Mouse (Mus musculus) Patski (cell line): ENCODE data around the gene Lactb. TPM values are rescaled to one million over a fixed set of nuclear protein-coding genes. Genes with fewer than 3 reads are reported as not detected.

Experiments used
- ATAC-seq: fragments of 100-300 bp; one replicate; pipeline ENCODE4 v1.8.0; 2021
- CTCF ChIA-PET: fragments of 350-600 bp; sonication (Branson Sonifier 250); formaldehyde crosslinking; loops from one replicate; lab custom pipeline; 2022; ENCODE audit warnings: inconsistent platforms; lab: Charles Lee
- POLR2A ChIA-PET: fragments of 350-600 bp; sonication (Branson Sonifier 250); formaldehyde crosslinking; loops from one replicate; lab custom pipeline; 2022; ENCODE audit warnings: antibody characterized with exemption, inconsistent platforms; lab: Charles Lee
- DNase-seq: peaks from one replicate; pipeline ENCODE4 v3.0.0-alpha.2; 2011; ENCODE audit warnings: low read depth, low spot score
- H3K27me3 ChIP-seq: fragments of 371-371 bp; one replicate; pipeline ENCODE4 v1.5.1; 2021
- CTCF ChIP-seq: fragments of 100-300 bp; IDR thresholded peaks from one replicate; pipeline ENCODE4 v1.5.1; 2021
- in situ Hi-C: fragments of 300-500 bp; cut with MboI; formaldehyde crosslinking; loops from 3 replicates; pipeline ENCODE4 v1.11.1; 2018; ENCODE audit warnings: low pct_unique_long_range_greater_than_20kb, mixed read lengths
- polyA plus RNA-seq: library from polyadenylated mRNA; unstranded; gene quantifications from one replicate; pipeline ENCODE4 v1.2.3, GENCODE M21; 2021

Gene Lactb
- polyA plus RNA-seq, 1 experiment from 2014 or later: 55.2 TPM

GRCm38 (mm10) chr9:67003156-67003555 is 27.9 kb upstream of the Lactb start:
- ATAC-seq: peak; percentile 45
- ChIA-PET POLR2A (interaction anchor here (0.8 to 2.0 kb wide), 7 partner anchors 18 to 227 kb away, joined by 3 to 11 read pairs (median 4); partner anchors contain the start of gene Tpm1), CTCF (interaction anchor here (4.1 kb wide), 1 partner anchor 40 kb away, joined by 22 read pairs; no protein-coding TSS in a partner anchor)
- DNase-seq: no peak
- in situ Hi-C loops: loop anchor here (5.0 kb wide), 1 partner anchor 39 kb away; no protein-coding TSS in a partner anchor
- H3K27me3 ChIP-seq: no peaks in the 10 kb centered on the region
- no peak for TF ChIP-seq CTCF

- in situ Hi-C loops: loop anchor here (5.0 kb wide), 1 partner anchor 41 kb away; no protein-coding TSS in a partner anchor
- ATAC-seq (no peak), DNase-seq (no peak)
- ChIA-PET CTCF (interaction anchor here (0.7 to 4.2 kb wide), 24 partner anchors 10 to 273 kb away, joined by 3 to 31 read pairs (median 4); no protein-coding TSS in a partner anchor), POLR2A (interaction anchor here (0.7 to 1.5 kb wide), 11 partner anchors 11 to 273 kb away, joined by 3 to 8 read pairs (median 4); no protein-coding TSS in a partner anchor)
- no peaks in the 10 kb centered on the region for H3K27me3 ChIP-seq
- TF ChIP-seq CTCF: no peak
Measured at GRCm38 (mm10) chr9:67001506-67001905, 26.2 kb upstream of the Lactb start.

GRCm38 (mm10) chr9:67001050-67001449 is 25.8 kb upstream of the Lactb start:
- no peak for ATAC-seq
- in situ Hi-C loops: loop anchor here (5.0 kb wide), 1 partner anchor 41 kb away; no protein-coding TSS in a partner anchor
- POLR2A ChIA-PET: interaction anchor here (0.7 to 1.5 kb wide), 11 partner anchors 11 to 273 kb away, joined by 3 to 8 read pairs (median 4); no protein-coding TSS in a partner anchor
- H3K27me3 ChIP-seq: no peaks in the 10 kb centered on the region
- CTCF ChIA-PET: interaction anchor here (0.6 to 4.2 kb wide), 25 partner anchors 10 to 273 kb away, joined by 3 to 31 read pairs (median 4); no protein-coding TSS in a partner anchor
- TF ChIP-seq CTCF: peak; percentile 83
- DNase-seq: no peak

GRCm38 (mm10) chr9:66999698-67000097 is 24.4 kb upstream of the Lactb start:
- in situ Hi-C loops: loop anchor here (5.0 kb wide), 2 partner anchors 43 to 273 kb away; no protein-coding TSS in a partner anchor
- no peaks in the 10 kb centered on the region for H3K27me3 ChIP-seq
- DNase-seq (no peak), ATAC-seq (no peak)
- no peak for TF ChIP-seq CTCF
- CTCF ChIA-PET: interaction anchor here (1.4 to 4.2 kb wide), 3 partner anchors 10 to 44 kb away, joined by 3 to 31 read pairs (median 6); no protein-coding TSS in a partner anchor
- POLR2A ChIA-PET: interaction anchor here (1.5 kb wide), 1 partner anchor 43 kb away, joined by 3 read pairs; no protein-coding TSS in a partner anchor

- no peaks in the 10 kb centered on the region for H3K27me3 ChIP-seq
- ATAC-seq: no peak
- ChIA-PET CTCF (interaction anchor here (1.1 to 3.6 kb wide), 3 partner anchors 10 to 114 kb away, joined by 3 to 14 read pairs (median 9); no protein-coding TSS in a partner anchor), POLR2A (no interaction called here)
- in situ Hi-C loops: no loop called here
- DNase-seq: no peak
- no peak for TF ChIP-seq CTCF
Measured at GRCm38 (mm10) chr9:66991750-66992410, 16.6 kb upstream of the Lactb start.

GRCm38 (mm10) chr9:66991021-66991749 is 15.9 kb upstream of the Lactb start:
- in situ Hi-C loops: no loop called here
- DNase-seq (no peak), ATAC-seq (no peak)
- H3K27me3 ChIP-seq: no peaks in the 10 kb centered on the region
- ChIA-PET POLR2A (no interaction called here), CTCF (interaction anchor here (1.1 to 3.6 kb wide), 4 partner anchors 10 to 115 kb away, joined by 3 to 14 read pairs (median 6); no protein-coding TSS in a partner anchor)
- no peak for TF ChIP-seq CTCF

- CTCF ChIA-PET: interaction anchor here (1.2 to 3.6 kb wide), 8 partner anchors 9 to 223 kb away, joined by 3 to 14 read pairs (median 6); no protein-coding TSS in a partner anchor
- TF ChIP-seq CTCF: no peak
- POLR2A ChIA-PET: interaction anchor here (0.8 to 2.6 kb wide), 5 partner anchors 11 to 59 kb away, joined by 3 to 16 read pairs (median 6); partner anchors contain the start of gene Tpm1
- DNase-seq (peak; percentile 94), ATAC-seq (peak; percentile 54)
- in situ Hi-C loops: no loop called here
- no peaks in the 10 kb centered on the region for H3K27me3 ChIP-seq
Measured at GRCm38 (mm10) chr9:66990046-66990445, 14.8 kb upstream of the Lactb start.

GRCm38 (mm10) chr9:66989581-66989980 is 14.3 kb upstream of the Lactb start:
- no peak for TF ChIP-seq CTCF
- in situ Hi-C loops: no loop called here
- ChIA-PET CTCF (interaction anchor here (1.2 to 3.6 kb wide), 7 partner anchors 9 to 223 kb away, joined by 3 to 14 read pairs (median 6); no protein-coding TSS in a partner anchor), POLR2A (interaction anchor here (0.8 to 2.6 kb wide), 6 partner anchors 12 to 59 kb away, joined by 3 to 16 read pairs (median 4); partner anchors contain the start of gene Tpm1)
- no peak for DNase-seq
- peak; percentile 36 for ATAC-seq
- no peaks in the 10 kb centered on the region for H3K27me3 ChIP-seq

- DNase-seq: peak; percentile 97
- POLR2A ChIA-PET: interaction anchor here (1.0 to 2.6 kb wide), 5 partner anchors 13 to 60 kb away, joined by 3 to 16 read pairs (median 6); partner anchors contain the start of gene Tpm1
- ATAC-seq: peak; percentile 68
- in situ Hi-C loops: no loop called here
- TF ChIP-seq CTCF: no peak
- H3K27me3 ChIP-seq: no peaks in the 10 kb centered on the region
- CTCF ChIA-PET: interaction anchor here (0.7 to 3.6 kb wide), 8 partner anchors 10 to 224 kb away, joined by 3 to 9 read pairs (median 6); no protein-coding TSS in a partner anchor
Measured at GRCm38 (mm10) chr9:66988888-66989414, 13.7 kb upstream of the Lactb start.
